Mouse (Mus musculus) neural tube, embryonic 11.5 days (tissue): ENCODE data around the gene Casp1. TPM values are rescaled to one million over a fixed set of nuclear protein-coding genes. Genes with fewer than 3 reads are reported as not detected.

ENCODE experiments used
- ATAC-seq: fragments of 200-750 bp; cut with Nextera tagmentation; 2 replicates; pipeline ENCODE4 v1.8.0; 2017; ENCODE audit warnings: moderate number of reproducible peaks, mild to moderate bottlenecking, moderate TSS enrichment, moderate library complexity; ENCODE audit not compliant: insufficient read depth, low FRiP score, low TSS enrichment
- DNase-seq: peaks from one replicate; pipeline ENCODE4 v3.0.0-alpha.2; 2015; ENCODE audit warnings: low spot score
- H3K27ac ChIP-seq: fragments of 300-500 bp; sonication (generic); 2 replicates; pipeline ENCODE4 v1.5.1; 2014; ENCODE audit warnings: low read depth, mild to moderate bottlenecking, low read length
- H3K27me3 ChIP-seq: fragments of 300-500 bp; sonication (generic); 2 replicates; pipeline ENCODE4 v1.6.1; 2014; ENCODE audit warnings: mild to moderate bottlenecking, low read length, mixed read lengths; ENCODE audit not compliant: control insufficient read depth, insufficient read depth
- H3K36me3 ChIP-seq: fragments of 300-500 bp; sonication (generic); 2 replicates; pipeline ENCODE4 v1.6.1; 2014; ENCODE audit warnings: mild to moderate bottlenecking, low read length, moderate library complexity, mixed read lengths; ENCODE audit not compliant: control insufficient read depth, insufficient read depth
- H3K4me1 ChIP-seq: fragments of 300-500 bp; sonication (generic); 2 replicates; pipeline ENCODE4 v1.6.1; 2014; ENCODE audit warnings: low read length, mixed read lengths; ENCODE audit not compliant: control insufficient read depth, insufficient read depth
- H3K4me2 ChIP-seq: fragments of 300-500 bp; sonication (generic); 2 replicates; pipeline ENCODE4 v1.6.1; 2014; ENCODE audit warnings: low read depth, mild to moderate bottlenecking, moderate library complexity
- H3K4me3 ChIP-seq: fragments of 300-500 bp; sonication (generic); 2 replicates; pipeline ENCODE4 v1.5.1; 2014; ENCODE audit warnings: low read depth, low read length
- H3K9ac ChIP-seq: fragments of 300-500 bp; sonication (generic); 2 replicates; pipeline ENCODE4 v1.6.1; 2014; ENCODE audit warnings: mild to moderate bottlenecking, low read length
- H3K9me3 ChIP-seq: fragments of 300-500 bp; sonication (generic); 2 replicates; pipeline ENCODE4 v1.6.1; 2016; ENCODE audit warnings: low read length; ENCODE audit not compliant: control insufficient read depth
- WGBS: fragments of 180-500 bp; shearing (Covaris S2); extraction: QIAGEN DNeasy Blood & Tissue Kit; methylation state at CpG from one replicate; pipeline ENCODE4 v1.1.7; 2014; 5-methylcytosine and 5-hydroxymethylcytosine counted together
- polyA plus RNA-seq: library from polyadenylated mRNA; unstranded; fragments of >200 nt; fragmentation: Nextera tagmentation; extraction: Ambion mirVana; gene quantifications from 2 replicates; pipeline ENCODE4 v1.2.1, GENCODE M21; 2014

Gene Casp1
- polyA plus RNA-seq, 1 experiment from 2014 or later, result 0.65 TPM

GRCm38 (mm10) chr9:5345291-5345898 lies 47.1 kb downstream of the Casp1 start, which contains the start of gene Casp12:
Gene Casp12 (plus strand): TSS chr9:5345430.
- H3K27ac ChIP-seq, result no peak within 1 kb of the TSS
- no peak within 1 kb of the TSS for H3K4me2 ChIP-seq
- no peaks in the 10 kb centered on the region for H3K9me3 ChIP-seq
- ATAC-seq (no peak), DNase-seq (no peak)
- no peaks in the 10 kb centered on the region for H3K27me3 ChIP-seq
- no peaks in the 10 kb centered on the region for H3K4me1 ChIP-seq
- H3K36me3 ChIP-seq, result no peaks in the 10 kb centered on the region
- no peak within 1 kb of the TSS for H3K4me3 ChIP-seq
- WGBS, result 79% methylated on average over 4 of the region's 4 CpGs
- no peak within 1 kb of the TSS for H3K9ac ChIP-seq

- H3K4me3 ChIP-seq, result no peak overlapping the region
- H3K9me3 ChIP-seq, result no peaks in the 10 kb centered on the region
- H3K27ac ChIP-seq, result no peak overlapping the region
- no peak overlapping the region for H3K4me2 ChIP-seq
- DNase-seq (no peak), ATAC-seq (no peak)
- H3K9ac ChIP-seq, result no peak overlapping the region
- no peaks in the 10 kb centered on the region for H3K36me3 ChIP-seq
- no peaks in the 10 kb centered on the region for H3K27me3 ChIP-seq
- no peaks in the 10 kb centered on the region for H3K4me1 ChIP-seq
- 85% methylated on average over 4 of the region's 4 CpGs for WGBS
Measured at GRCm38 (mm10) chr9:5347381-5347780, 49.1 kb downstream of the Casp1 start.

GRCm38 (mm10) chr9:5353673-5354072 lies 55.4 kb downstream of the Casp1 start:
- no peaks in the 10 kb centered on the region for H3K36me3 ChIP-seq
- H3K27me3 ChIP-seq, result no peaks in the 10 kb centered on the region
- WGBS, result 79% methylated on average over 2 of the region's 2 CpGs
- H3K4me1 ChIP-seq, result no peaks in the 10 kb centered on the region
- H3K27ac ChIP-seq, result no peak overlapping the region
- H3K4me2 ChIP-seq, result no peak overlapping the region
- no peak for DNase-seq
- H3K4me3 ChIP-seq, result no peak overlapping the region
- H3K9me3 ChIP-seq, result no peaks in the 10 kb centered on the region
- no peak overlapping the region for H3K9ac ChIP-seq
- ATAC-seq, result no peak

GRCm38 (mm10) chr9:5356801-5357200 lies 58.5 kb downstream of the Casp1 start:
- Histone ChIP-seq H3K27me3 (no peaks in the 10 kb centered on the region), H3K4me3 (no peak overlapping the region), H3K4me2 (no peak overlapping the region), H3K4me1 (no peaks in the 10 kb centered on the region), H3K27ac (no peak overlapping the region), H3K9me3 (no peaks in the 10 kb centered on the region), H3K9ac (no peak overlapping the region), H3K36me3 (no peaks in the 10 kb centered on the region)
- no peak for DNase-seq
- ATAC-seq, result no peak

Other genes starting within 250 kb of the Casp1 start
- gene Casp4, start 10.3 kb downstream of the Casp1 start, polyA plus RNA-seq, result not detected in 2 replicates
- gene Casp12, start 46.9 kb downstream of the Casp1 start, polyA plus RNA-seq, result not detected in 2 replicates